Mouse (Mus musculus) liver, embryonic 11.5 days (tissue): Measurements from ENCODE around the gene Usp25. TPM values are rescaled to one million over a fixed set of nuclear protein-coding genes. Genes with fewer than 3 reads are reported as not detected.

Source experiments
- ATAC-seq: fragments of 200-750 bp; cut with Nextera tagmentation; replicated peaks from 2 replicates; pipeline ENCODE4 v1.8.0; 2017; ENCODE audit warnings: moderate number of reproducible peaks, mild to moderate bottlenecking, moderate TSS enrichment, moderate library complexity; ENCODE audit not compliant: low FRiP score
- DNase-seq: peaks from one replicate; pipeline ENCODE4 v3.0.0-alpha.2; 2017; ENCODE audit warnings: low spot score
- H3K27ac ChIP-seq: fragments of 300-500 bp; sonication (generic); 2 replicates; pipeline ENCODE4 v1.5.1; 2014; ENCODE audit warnings: mild to moderate bottlenecking, low read depth, low read length, control low read depth
- H3K27me3 ChIP-seq: fragments of 300-500 bp; sonication (generic); replicated peaks from 2 replicates; pipeline ENCODE4 v1.6.1; 2014; ENCODE audit warnings: low read length, mixed read lengths; ENCODE audit not compliant: control insufficient read depth, insufficient read depth
- H3K36me3 ChIP-seq: fragments of 300-500 bp; sonication (generic); 2 replicates; pipeline ENCODE4 v1.6.1; 2014; ENCODE audit warnings: mild to moderate bottlenecking, low read length, moderate library complexity, mixed read lengths; ENCODE audit not compliant: control insufficient read depth, insufficient read depth
- H3K4me1 ChIP-seq: fragments of 300-500 bp; sonication (generic); replicated peaks from 2 replicates; pipeline ENCODE4 v1.6.1; 2014; ENCODE audit warnings: low read length, mixed read lengths; ENCODE audit not compliant: control insufficient read depth, insufficient read depth
- H3K4me2 ChIP-seq: fragments of 300-500 bp; sonication (generic); 2 replicates; pipeline ENCODE4 v1.6.1; 2014; ENCODE audit warnings: mild to moderate bottlenecking, control low read depth, moderate library complexity
- H3K4me3 ChIP-seq: fragments of 300-500 bp; sonication (generic); 2 replicates; pipeline ENCODE4 v1.5.1; 2014; ENCODE audit warnings: low read depth, low read length, control low read depth
- H3K9ac ChIP-seq: fragments of 300-500 bp; sonication (generic); 2 replicates; pipeline ENCODE4 v1.6.1; 2014; ENCODE audit warnings: low read depth, low read length, control low read depth
- H3K9me3 ChIP-seq: fragments of 300-500 bp; sonication (generic); 2 replicates; pipeline ENCODE4 v1.6.1; 2016; ENCODE audit warnings: low read length, inconsistent platforms, mixed read lengths; ENCODE audit not compliant: control insufficient read depth
- WGBS: fragments of 180-500 bp; shearing (Covaris S2); extraction: QIAGEN DNeasy Blood & Tissue Kit; methylation state at CpG from one replicate; pipeline ENCODE4 v1.1.7; 2014; 5-methylcytosine and 5-hydroxymethylcytosine counted together
- polyA plus RNA-seq: library from polyadenylated mRNA; unstranded; fragments of >200 nt; fragmentation: Nextera tagmentation; extraction: Ambion mirVana; gene quantifications from 2 replicates; pipeline ENCODE4 v1.2.1, GENCODE M21; 2014

Gene Usp25
- polyA plus RNA-seq, 1 experiment from 2014 or later: 49.1 TPM

- no peak for DNase-seq
- 85% methylated on average over 8 of the region's 8 CpGs for WGBS
- no peaks in the 10 kb centered on the region for H3K27me3 ChIP-seq
- ATAC-seq: no peak
- no peaks in the 10 kb centered on the region for H3K9me3 ChIP-seq
- peaks cover 20% of the 10 kb centered on the region; the same call in 1 of the 2 replicates for H3K36me3 ChIP-seq
- H3K4me3 ChIP-seq: no peak overlapping the region
- H3K27ac ChIP-seq: no peak overlapping the region
- H3K4me2 ChIP-seq: no peak overlapping the region
- H3K9ac ChIP-seq: no peak overlapping the region
- H3K4me1 ChIP-seq: no peaks in the 10 kb centered on the region
Observed at GRCm38 (mm10) chr16:77055519-77056159, 42.1 kb downstream of the Usp25 start.

DNA sequence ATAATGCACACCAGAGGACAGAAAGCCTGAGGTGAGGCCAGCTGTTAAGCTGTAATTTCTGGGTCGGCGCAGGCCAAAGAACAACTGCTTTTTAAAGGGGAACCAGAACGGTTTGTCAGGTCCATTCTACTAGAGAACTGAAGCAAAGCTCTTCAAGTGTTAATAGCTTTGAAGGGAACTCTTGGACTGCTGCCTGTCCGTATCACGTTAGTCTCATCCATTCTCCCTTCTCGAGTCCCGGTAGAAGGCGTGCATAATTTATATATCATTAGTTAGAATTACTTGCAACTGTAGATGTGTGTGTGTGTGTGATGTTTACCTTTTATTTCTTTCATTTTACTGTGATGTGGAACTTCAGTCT is 42.6 kb downstream of the Usp25 start:
- peaks cover 20% of the 10 kb centered on the region; the same call in 1 of the 2 replicates for H3K36me3 ChIP-seq
- H3K27ac ChIP-seq: no peak overlapping the region
- no peaks in the 10 kb centered on the region for H3K4me1 ChIP-seq
- DNase-seq (no peak), ATAC-seq (no peak)
- no peak overlapping the region for H3K9ac ChIP-seq
- no peak overlapping the region for H3K4me2 ChIP-seq
- WGBS: 94% methylated on average over 8 of the region's 8 CpGs
- no peaks in the 10 kb centered on the region for H3K27me3 ChIP-seq
- no peak overlapping the region for H3K4me3 ChIP-seq
- H3K9me3 ChIP-seq: no peaks in the 10 kb centered on the region

DNA sequence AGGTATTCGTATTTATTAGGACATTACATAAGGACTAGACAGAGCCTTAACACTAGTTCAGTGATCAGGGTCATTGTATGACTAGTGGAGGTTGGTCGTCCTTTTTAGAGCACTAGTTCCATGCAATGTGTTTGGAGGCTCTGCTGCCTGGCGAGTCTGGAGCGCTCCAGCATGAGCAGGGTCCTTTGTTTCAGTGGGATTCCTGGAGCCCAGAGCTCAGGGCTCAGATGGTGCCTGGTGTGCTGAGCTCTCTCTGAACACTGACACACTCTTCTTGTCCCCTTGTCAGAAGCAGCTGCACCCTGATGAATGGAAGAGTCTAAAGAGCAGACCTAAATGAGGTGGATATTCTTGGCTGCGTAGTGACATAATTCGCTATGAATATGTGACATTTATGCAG is 45.1 kb downstream of the Usp25 start:
- ATAC-seq (no peak), DNase-seq (no peak)
- 90% methylated on average over 6 of the region's 6 CpGs for WGBS
- Histone ChIP-seq H3K36me3 (peaks cover 20% of the 10 kb centered on the region), H3K4me3 (no peak overlapping the region), H3K4me2 (no peak overlapping the region), H3K4me1 (no peaks in the 10 kb centered on the region), H3K9ac (no peak overlapping the region), H3K27me3 (no peaks in the 10 kb centered on the region), H3K9me3 (no peaks in the 10 kb centered on the region), H3K27ac (no peak overlapping the region)

- Histone ChIP-seq H3K9ac (no peak overlapping the region), H3K9me3 (no peaks in the 10 kb centered on the region), H3K4me2 (no peak overlapping the region), H3K27me3 (no peaks in the 10 kb centered on the region), H3K4me3 (no peak overlapping the region), H3K27ac (no peak overlapping the region), H3K36me3 (peaks cover 18% of the 10 kb centered on the region), H3K4me1 (no peaks in the 10 kb centered on the region)
- WGBS: 69% methylated on average over 7 of the region's 8 CpGs
- ATAC-seq (peak; percentile 99), DNase-seq (peak; percentile 46)
Observed at GRCm38 (mm10) chr16:77060166-77060565, 46.7 kb downstream of the Usp25 start.

GRCm38 (mm10) chr16:77063916-77064315 is 50.4 kb downstream of the Usp25 start:
- no peak overlapping the region for H3K4me2 ChIP-seq
- H3K9me3 ChIP-seq: no peaks in the 10 kb centered on the region
- H3K27ac ChIP-seq: no peak overlapping the region
- no peaks in the 10 kb centered on the region for H3K4me1 ChIP-seq
- H3K27me3 ChIP-seq: no peaks in the 10 kb centered on the region
- H3K36me3 ChIP-seq: peaks cover 23% of the 10 kb centered on the region
- ATAC-seq: no peak
- H3K9ac ChIP-seq: no peak overlapping the region
- 94% methylated on average over 1 of the region's 1 CpGs for WGBS
- H3K4me3 ChIP-seq: no peak overlapping the region
- no peak for DNase-seq

GRCm38 (mm10) chr16:77076954-77077735 is 63.6 kb downstream of the Usp25 start:
- Histone ChIP-seq H3K27ac (no peak overlapping the region), H3K9ac (no peak overlapping the region), H3K36me3 (peaks cover 19% of the 10 kb centered on the region), H3K4me2 (no peak overlapping the region), H3K4me1 (no peaks in the 10 kb centered on the region), H3K9me3 (no peaks in the 10 kb centered on the region), H3K4me3 (no peak overlapping the region), H3K27me3 (no peaks in the 10 kb centered on the region)
- DNase-seq (no peak), ATAC-seq (no peak)
- WGBS: 89% methylated on average over 15 of the region's 15 CpGs

DNA sequence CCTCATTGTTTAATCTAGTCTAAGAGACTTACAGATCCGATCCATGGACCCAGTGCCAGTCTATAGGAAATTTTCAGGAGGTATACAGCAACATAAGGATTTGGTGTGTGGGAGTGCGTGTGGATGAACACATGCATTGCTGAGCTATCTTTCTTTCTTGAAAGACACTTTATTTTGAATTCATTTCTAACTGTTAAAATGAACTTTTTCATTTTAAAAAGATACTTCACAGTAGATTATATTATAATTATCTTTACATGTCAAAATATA is 64.2 kb downstream of the Usp25 start:
- Histone ChIP-seq H3K4me1 (no peaks in the 10 kb centered on the region), H3K4me3 (no peak overlapping the region), H3K36me3 (peaks cover 17% of the 10 kb centered on the region), H3K27ac (no peak overlapping the region), H3K4me2 (no peak overlapping the region), H3K27me3 (no peaks in the 10 kb centered on the region), H3K9me3 (no peaks in the 10 kb centered on the region), H3K9ac (no peak overlapping the region)
- WGBS: 90% methylated on average over 2 of the region's 2 CpGs
- DNase-seq: no peak
- ATAC-seq: no peak

DNA sequence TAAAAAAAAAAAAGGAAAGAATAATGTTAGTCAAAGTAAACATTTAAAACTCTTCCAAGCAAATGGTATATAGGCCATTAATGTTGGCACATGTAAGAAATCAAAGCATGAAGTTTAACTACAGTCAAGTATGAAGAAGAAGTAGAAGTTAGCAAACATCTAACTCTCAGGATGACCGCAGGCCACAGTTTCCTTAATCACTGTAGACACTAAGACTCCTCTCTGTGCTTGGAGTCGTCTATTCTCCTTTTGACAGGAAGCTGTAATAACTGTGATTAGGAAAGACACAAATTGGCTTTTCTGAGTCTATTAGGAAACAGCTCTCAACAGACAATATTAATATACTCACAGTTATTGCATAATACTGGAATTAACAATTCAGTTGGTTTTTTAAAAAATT is 70.6 kb downstream of the Usp25 start:
- no peak for DNase-seq

GRCm38 (mm10) chr16:77089806-77090205 is 76.3 kb downstream of the Usp25 start:
- ATAC-seq: no peak
- H3K36me3 ChIP-seq: peaks cover 8% of the 10 kb centered on the region; the same call in 1 of the 2 replicates
- 83% methylated on average over 3 of the region's 3 CpGs for WGBS
- no peak overlapping the region for H3K27ac ChIP-seq
- no peak overlapping the region for H3K4me3 ChIP-seq
- no peaks in the 10 kb centered on the region for H3K4me1 ChIP-seq
- H3K9ac ChIP-seq: no peak overlapping the region
- DNase-seq: no peak
- no peaks in the 10 kb centered on the region for H3K27me3 ChIP-seq
- no peaks in the 10 kb centered on the region for H3K9me3 ChIP-seq
- H3K4me2 ChIP-seq: no peak overlapping the region

More for the DNA sequence above, 70.6 kb downstream of the Usp25 start:
- H3K9ac ChIP-seq: no peak overlapping the region
- H3K9me3 ChIP-seq: no peaks in the 10 kb centered on the region
- no peak overlapping the region for H3K27ac ChIP-seq
- no peak overlapping the region for H3K4me3 ChIP-seq
- no peaks in the 10 kb centered on the region for H3K4me1 ChIP-seq
- 67% methylated on average over 2 of the region's 2 CpGs for WGBS
- no peak overlapping the region for H3K4me2 ChIP-seq
- H3K27me3 ChIP-seq: no peaks in the 10 kb centered on the region
- H3K36me3 ChIP-seq: peaks cover 15% of the 10 kb centered on the region
- ATAC-seq: no peak
